Mouse (Mus musculus): ENCODE results near the gene Slc27a3. TPM values are rescaled to one million over a fixed set of nuclear protein-coding genes. Genes with fewer than 3 reads are reported as not detected.
"Not testable (repeated sequence)": the region's sequence is repeated elsewhere in the genome, so short reads cannot be mapped to it uniquely, and the experiment has no call there.

Slc27a3 gene
- polyA plus RNA-seq, 1 experiment from 2014 or later = 7.2 TPM

DNA sequence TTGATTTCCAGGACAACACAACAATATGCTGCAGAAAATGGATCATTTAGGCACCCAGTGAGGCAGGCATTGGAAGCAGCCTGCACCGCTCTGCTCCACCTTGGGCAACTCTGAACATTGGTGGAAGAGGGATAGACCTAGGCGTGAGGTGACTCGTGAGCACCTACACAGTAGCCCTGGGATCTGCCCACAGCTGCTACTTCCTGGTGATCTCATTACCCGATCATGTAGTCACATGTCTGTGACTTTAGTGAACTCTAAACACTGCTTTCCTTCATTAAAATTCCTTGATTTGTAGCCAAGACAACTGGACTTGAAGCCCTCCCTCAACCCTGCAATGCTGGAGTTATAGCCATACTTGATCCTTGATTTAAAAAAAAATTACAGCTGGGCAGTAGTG, 15.4 kb downstream of the Slc27a3 start:
- Histone ChIP-seq H3K4me2 (no peak overlapping the region), H3K36me3 (no peaks in the 10 kb centered on the region), H3K27ac (replicated peaks) (no peak overlapping the region), H3K9me3 (no peaks in the 10 kb centered on the region), H3K4me1 (peaks cover 8% of the 10 kb centered on the region; the same call in 1 of the 2 replicates), H3K9ac (no peak overlapping the region), H3K4me3 (no peak overlapping the region), H3K27me3 (replicated peaks) (no peaks in the 10 kb centered on the region; the same call in 1 of the 2 replicates)
- WGBS = 67% methylated on average over 4 of the region's 4 CpGs
- no peak for ATAC-seq (ENCODE audit: extremely low read depth, insufficient number of reproducible peaks, low FRiP score, low TSS enrichment)

DNA sequence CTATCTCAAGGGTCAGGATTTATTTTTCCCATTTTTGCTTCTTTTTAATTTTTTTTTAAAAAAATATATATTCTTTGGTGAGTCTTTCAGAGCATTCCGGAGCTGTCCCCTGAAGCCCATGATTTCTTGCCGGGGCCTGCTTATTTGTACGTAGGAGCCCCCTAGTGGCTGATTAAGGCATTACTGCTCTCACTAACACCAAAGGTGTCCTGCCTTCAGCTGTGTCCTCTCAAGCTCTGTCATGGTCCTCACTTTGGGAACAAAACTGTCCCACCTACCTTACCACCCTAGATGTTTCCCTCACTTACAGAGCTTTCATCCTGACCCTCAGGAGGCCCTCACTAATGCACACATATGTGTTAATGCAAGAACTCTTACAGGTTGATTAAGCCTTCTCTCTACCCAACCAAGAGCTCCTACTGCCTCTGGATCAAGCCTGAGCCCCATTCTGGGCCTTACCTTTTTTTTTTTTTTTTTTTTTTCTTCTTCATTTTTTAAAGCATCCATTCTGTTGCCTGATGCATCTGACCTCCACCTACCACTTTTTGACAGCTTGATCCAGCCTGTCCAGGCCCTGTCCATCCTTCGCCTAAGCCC, 16.2 kb downstream of the Slc27a3 start:
- 24% methylated on average over 4 of the region's 4 CpGs for WGBS
- no peak for ATAC-seq (ENCODE audit: extremely low read depth, insufficient number of reproducible peaks, low FRiP score, low TSS enrichment)
- Histone ChIP-seq H3K9ac (no peak overlapping the region; the same call in 1 of the 2 replicates), H3K4me2 (no peak overlapping the region), H3K27me3 (replicated peaks) (no peaks in the 10 kb centered on the region; the same call in 1 of the 2 replicates), H3K9me3 (no peaks in the 10 kb centered on the region), H3K27ac (replicated peaks) (no peak overlapping the region), H3K4me1 (peaks cover 8% of the 10 kb centered on the region; the same call in 1 of the 2 replicates), H3K36me3 (no peaks in the 10 kb centered on the region), H3K4me3 (no peak overlapping the region)

DNA sequence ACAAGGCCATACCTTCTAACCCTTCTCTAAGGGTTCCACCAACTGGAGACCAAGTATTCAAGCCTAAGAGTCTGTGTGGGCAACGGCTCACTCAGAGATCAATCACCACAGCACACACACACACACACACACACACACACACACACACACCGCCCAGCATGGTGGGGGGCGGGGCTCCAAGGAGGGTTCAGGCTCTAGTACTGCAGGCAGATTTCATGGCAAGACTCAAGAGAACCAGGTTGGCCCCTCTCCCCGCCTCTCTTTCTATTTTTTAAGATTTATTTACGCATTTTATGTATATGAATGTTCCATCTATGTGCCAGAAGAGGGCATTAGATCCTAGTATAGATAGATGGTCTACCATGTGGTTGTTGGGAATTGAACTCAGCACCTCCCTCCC, 16.9 kb downstream of the Slc27a3 start:
- no peaks in the 10 kb centered on the region; the same call in 1 of the 2 replicates for H3K27me3 ChIP-seq (replicated peaks)
- no peak overlapping the region for H3K27ac ChIP-seq (replicated peaks)
- no peaks in the 10 kb centered on the region for H3K36me3 ChIP-seq
- no peak for ATAC-seq (ENCODE audit: extremely low read depth, insufficient number of reproducible peaks, low FRiP score, low TSS enrichment)
- H3K4me2 ChIP-seq = no peak overlapping the region
- 55% methylated on average over 5 of the region's 5 CpGs for WGBS
- peaks cover 8% of the 10 kb centered on the region; the same call in 1 of the 2 replicates for H3K4me1 ChIP-seq
- H3K9me3 ChIP-seq = no peaks in the 10 kb centered on the region
- H3K4me3 ChIP-seq = no peak overlapping the region
- peak overlapping the region; percentile 24; the same call in 1 of the 2 replicates for H3K9ac ChIP-seq

DNA sequence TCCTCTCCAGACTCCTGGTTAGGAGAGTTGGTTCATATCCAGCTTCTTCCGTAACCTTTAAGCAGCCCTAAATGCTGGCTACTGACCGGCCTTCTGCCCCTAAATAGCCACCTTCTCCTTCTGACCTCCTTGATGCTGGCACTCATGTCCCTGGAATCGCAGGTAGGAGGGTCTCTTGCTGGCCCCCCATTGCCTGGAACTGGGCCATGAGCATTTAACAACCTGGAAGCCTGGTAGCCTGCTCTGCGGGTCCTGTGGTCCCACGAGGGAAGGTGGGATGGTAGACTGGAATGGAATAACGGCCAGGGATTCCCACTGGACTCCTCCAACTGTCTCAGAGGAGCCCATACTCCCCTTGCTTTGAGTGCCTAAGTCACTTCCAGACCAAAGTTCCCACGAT, 17.9 kb downstream of the Slc27a3 start:
- 62% methylated on average over 7 of the region's 7 CpGs for WGBS

DNA sequence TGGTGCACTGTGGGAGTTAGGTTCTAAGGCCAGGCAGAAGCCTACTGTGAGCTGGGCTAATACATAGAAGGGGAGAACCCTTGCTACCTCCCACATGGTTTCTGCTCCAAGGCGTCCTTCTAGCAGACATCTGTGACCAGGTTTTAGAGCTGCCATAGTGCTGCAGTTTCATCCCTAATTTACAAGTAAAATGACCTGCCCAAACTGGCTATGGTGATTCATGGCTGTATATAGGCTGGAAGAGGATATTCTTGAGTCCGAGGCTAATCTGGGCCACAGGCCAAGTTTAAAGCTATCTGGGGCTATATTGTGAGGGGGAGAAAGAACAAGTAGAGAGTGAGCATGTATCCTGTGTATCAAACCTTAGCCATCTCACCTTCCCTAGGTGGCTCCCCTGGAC, 20.7 kb downstream of the Slc27a3 start:
- H3K4me2 ChIP-seq = no peak overlapping the region
- H3K4me1 ChIP-seq = no peaks in the 10 kb centered on the region
- no peaks in the 10 kb centered on the region for H3K36me3 ChIP-seq
- H3K27me3 ChIP-seq (replicated peaks) = no peaks in the 10 kb centered on the region; the same call in 1 of the 2 replicates
- WGBS = 38% methylated on average over 2 of the region's 2 CpGs
- no peak overlapping the region for H3K27ac ChIP-seq (replicated peaks)
- ATAC-seq (ENCODE audit: extremely low read depth, insufficient number of reproducible peaks, low FRiP score, low TSS enrichment) = no peak
- H3K9me3 ChIP-seq = no peaks in the 10 kb centered on the region
- no peak overlapping the region for H3K4me3 ChIP-seq
- no peak overlapping the region for H3K9ac ChIP-seq

More for the DNA sequence above, 17.9 kb downstream of the Slc27a3 start:
- Histone ChIP-seq H3K9me3 (no peaks in the 10 kb centered on the region), H3K27ac (replicated peaks) (no peak overlapping the region), H3K27me3 (replicated peaks) (no peaks in the 10 kb centered on the region; the same call in 1 of the 2 replicates), H3K36me3 (no peaks in the 10 kb centered on the region), H3K4me1 (peaks cover 8% of the 10 kb centered on the region; the same call in 1 of the 2 replicates), H3K9ac (no peak overlapping the region), H3K4me2 (no peak overlapping the region), H3K4me3 (no peak overlapping the region)
- ATAC-seq (ENCODE audit: extremely low read depth, insufficient number of reproducible peaks, low FRiP score, low TSS enrichment) = no peak

DNA sequence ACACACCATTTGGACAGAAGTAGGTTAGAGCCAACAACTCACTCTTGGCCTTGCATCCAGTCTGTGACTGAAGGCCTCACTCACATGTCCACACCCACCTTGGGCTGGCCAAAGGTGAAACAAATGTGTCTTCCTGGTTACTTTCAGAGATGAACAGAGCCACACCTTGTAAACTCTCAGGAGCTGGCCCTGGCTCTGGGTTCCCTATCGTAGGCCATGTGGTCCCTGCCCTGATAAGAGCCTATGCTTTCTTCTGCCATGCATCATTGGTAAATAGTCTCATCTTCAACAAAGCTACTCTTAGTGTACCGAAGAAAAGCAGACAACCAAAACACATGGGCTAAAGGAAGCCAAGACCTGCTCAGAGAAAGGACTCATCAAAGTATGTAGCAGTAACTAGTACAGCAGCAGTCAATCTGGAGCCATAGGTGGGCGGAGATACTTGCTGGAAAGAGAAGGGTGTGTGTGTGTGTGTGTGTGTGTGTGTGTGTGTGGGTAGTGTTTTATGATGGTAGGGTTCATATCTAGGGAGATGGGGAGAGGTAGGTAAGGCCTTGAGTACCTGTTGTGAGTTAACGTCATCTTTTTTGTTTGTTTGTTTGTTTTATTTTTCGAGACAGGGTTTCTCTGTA, 22.6 kb downstream of the Slc27a3 start:
- no peaks in the 10 kb centered on the region; the same call in 1 of the 2 replicates for H3K27me3 ChIP-seq (replicated peaks)
- no peak overlapping the region for H3K4me3 ChIP-seq
- 82% methylated on average over 5 of the region's 5 CpGs for WGBS
- no peak overlapping the region for H3K27ac ChIP-seq (replicated peaks)
- peaks cover 10% of the 10 kb centered on the region for H3K36me3 ChIP-seq
- H3K9me3 ChIP-seq = no peaks in the 10 kb centered on the region
- no peak overlapping the region for H3K9ac ChIP-seq
- ATAC-seq (ENCODE audit: extremely low read depth, insufficient number of reproducible peaks, low FRiP score, low TSS enrichment) = no peak
- no peaks in the 10 kb centered on the region for H3K4me1 ChIP-seq
- no peak overlapping the region for H3K4me2 ChIP-seq

DNA sequence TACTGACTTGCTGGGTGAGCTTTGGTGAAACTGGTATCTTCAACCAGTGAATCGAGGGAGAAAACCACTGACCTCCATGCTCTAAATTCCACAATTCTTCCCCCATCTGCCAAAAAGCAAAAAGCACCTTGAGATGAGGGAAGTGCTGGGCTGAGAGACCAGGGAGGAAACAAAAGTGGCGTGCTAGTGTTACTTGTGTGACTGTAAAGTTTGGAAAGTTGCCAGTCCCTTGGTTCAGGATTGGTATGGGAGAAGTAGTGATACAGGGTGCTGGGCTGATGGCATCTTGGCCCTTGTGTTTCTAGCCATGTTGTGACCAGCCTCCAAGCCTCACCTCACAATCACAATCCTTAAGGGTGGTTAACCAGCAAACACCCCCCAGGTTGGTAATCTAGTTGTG, 27.4 kb downstream of the Slc27a3 start:
- Histone ChIP-seq H3K4me3 (no peak overlapping the region), H3K4me2 (no peak overlapping the region), H3K27ac (replicated peaks) (no peak overlapping the region), H3K9me3 (no peaks in the 10 kb centered on the region), H3K4me1 (no peaks in the 10 kb centered on the region), H3K9ac (no peak overlapping the region), H3K27me3 (replicated peaks) (no peaks in the 10 kb centered on the region), H3K36me3 (peaks cover 54% of the 10 kb centered on the region)
- no peak for ATAC-seq (ENCODE audit: extremely low read depth, insufficient number of reproducible peaks, low FRiP score, low TSS enrichment)
- 72% methylated on average over 2 of the region's 2 CpGs for WGBS

DNA sequence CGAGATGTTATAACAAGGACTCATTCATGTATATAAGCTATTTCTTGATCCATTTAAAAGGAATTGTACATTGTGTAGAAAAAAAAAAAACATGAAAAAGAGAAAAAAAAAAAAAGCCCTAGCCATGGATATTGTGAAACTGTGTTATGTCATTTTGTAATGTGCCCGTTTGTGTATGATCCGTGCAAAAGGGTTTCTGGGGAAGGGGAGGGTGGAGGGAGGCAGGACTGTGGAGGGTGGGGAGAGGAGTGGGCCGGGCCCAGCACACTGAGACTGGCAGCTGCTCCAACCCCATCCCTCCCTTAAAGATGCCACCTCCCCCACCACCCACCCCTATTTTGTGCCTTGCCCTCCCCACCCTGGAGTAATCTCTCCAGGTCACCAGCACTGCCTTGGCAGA, 28.3 kb downstream of the Slc27a3 start:
- Histone ChIP-seq H3K36me3 (peaks cover 62% of the 10 kb centered on the region), H3K27me3 (replicated peaks) (no peaks in the 10 kb centered on the region), H3K4me2 (no peak overlapping the region), H3K27ac (replicated peaks) (no peak overlapping the region), H3K4me1 (no peaks in the 10 kb centered on the region), H3K9me3 (no peaks in the 10 kb centered on the region), H3K9ac (no peak overlapping the region), H3K4me3 (no peak overlapping the region)
- no peak for ATAC-seq (ENCODE audit: extremely low read depth, insufficient number of reproducible peaks, low FRiP score, low TSS enrichment)
- WGBS = 77% methylated on average over 4 of the region's 4 CpGs

DNA sequence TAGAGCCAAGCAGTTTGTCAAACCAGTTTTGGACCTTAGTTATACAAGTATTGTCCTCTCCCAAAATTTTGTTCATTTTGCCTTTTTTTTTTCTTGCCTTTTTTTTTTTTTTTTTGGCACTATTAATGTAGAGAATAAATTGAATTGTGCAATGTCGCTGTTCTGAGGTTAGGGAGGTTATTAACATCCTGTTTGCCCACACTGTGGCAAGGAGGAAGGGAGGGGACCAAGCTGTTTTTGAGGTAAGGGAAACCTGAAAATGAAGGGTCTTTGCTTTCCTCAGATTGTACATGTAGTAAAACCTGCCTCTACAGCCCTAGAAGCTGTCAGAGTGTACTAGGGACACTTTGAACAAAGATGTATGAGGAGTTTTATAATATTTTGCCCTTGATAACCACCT, 30.5 kb downstream of the Slc27a3 start:
- Histone ChIP-seq H3K27me3 (replicated peaks) (no peaks in the 10 kb centered on the region), H3K4me2 (no peak overlapping the region), H3K4me1 (no peaks in the 10 kb centered on the region), H3K4me3 (no peak overlapping the region), H3K27ac (replicated peaks) (no peak overlapping the region), H3K9me3 (no peaks in the 10 kb centered on the region), H3K36me3 (peaks cover 85% of the 10 kb centered on the region), H3K9ac (no peak overlapping the region)
- 86% methylated on average over 1 of the region's 1 CpGs for WGBS
- no peak for ATAC-seq (ENCODE audit: extremely low read depth, insufficient number of reproducible peaks, low FRiP score, low TSS enrichment)

DNA sequence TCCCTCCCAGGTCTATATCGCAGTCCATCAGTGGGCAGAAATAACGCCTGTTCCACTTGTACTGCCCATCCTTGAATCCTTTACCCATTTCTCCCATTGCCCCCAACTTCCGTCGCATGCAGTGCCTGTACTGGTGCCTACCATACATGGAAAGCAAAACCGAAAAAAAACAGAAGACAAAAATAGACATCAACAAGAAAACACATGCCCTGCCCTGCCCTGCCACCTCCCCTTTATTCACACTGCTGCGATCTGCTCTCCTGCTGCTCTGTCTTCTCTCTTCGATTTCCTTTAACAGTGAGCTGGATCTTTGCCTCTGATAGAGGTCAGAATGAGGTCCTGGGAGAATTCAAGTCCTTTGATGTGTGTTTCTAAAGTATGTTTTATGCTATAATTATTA, 31.8 kb downstream of the Slc27a3 start:
- WGBS = 79% methylated on average over 7 of the region's 7 CpGs
- Histone ChIP-seq H3K4me1 (no peaks in the 10 kb centered on the region), H3K27ac (replicated peaks) (no peak overlapping the region), H3K36me3 (peaks cover 93% of the 10 kb centered on the region), H3K4me3 (no peak overlapping the region), H3K9ac (no peak overlapping the region), H3K27me3 (replicated peaks) (no peaks in the 10 kb centered on the region), H3K4me2 (no peak overlapping the region), H3K9me3 (no peaks in the 10 kb centered on the region)
- ATAC-seq (ENCODE audit: extremely low read depth, insufficient number of reproducible peaks, low FRiP score, low TSS enrichment) = no peak

DNA sequence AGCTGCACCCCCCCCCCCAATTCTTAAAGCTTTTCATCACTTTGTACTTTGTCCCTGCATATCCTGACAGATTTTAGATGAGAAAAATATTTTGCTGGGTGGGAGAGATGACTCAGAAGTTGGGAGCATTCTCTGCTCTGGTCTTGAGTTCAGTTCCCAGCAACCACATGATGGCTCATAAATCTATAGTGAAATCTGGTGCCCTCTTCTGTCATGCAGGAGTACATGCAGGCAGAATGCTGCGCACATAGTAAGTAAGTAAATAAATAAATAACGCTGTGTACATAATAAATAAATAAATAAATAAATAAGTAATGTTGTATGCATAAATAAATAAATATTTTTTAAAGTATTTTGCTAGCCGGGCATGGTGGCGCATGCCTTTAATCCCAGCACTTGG, 41.9 kb downstream of the Slc27a3 start:
- Histone ChIP-seq H3K27me3 (replicated peaks) (no peaks in the 10 kb centered on the region), H3K9me3 (no peaks in the 10 kb centered on the region), H3K27ac (replicated peaks) (no peak overlapping the region), H3K4me1 (no peaks in the 10 kb centered on the region), H3K4me3 (no peak overlapping the region), H3K36me3 (peaks cover 76% of the 10 kb centered on the region), H3K9ac (no peak overlapping the region), H3K4me2 (no peak overlapping the region)
- WGBS = 96% methylated on average over 4 of the region's 4 CpGs
- ATAC-seq (ENCODE audit: extremely low read depth, insufficient number of reproducible peaks, low FRiP score, low TSS enrichment) = no peak

DNA sequence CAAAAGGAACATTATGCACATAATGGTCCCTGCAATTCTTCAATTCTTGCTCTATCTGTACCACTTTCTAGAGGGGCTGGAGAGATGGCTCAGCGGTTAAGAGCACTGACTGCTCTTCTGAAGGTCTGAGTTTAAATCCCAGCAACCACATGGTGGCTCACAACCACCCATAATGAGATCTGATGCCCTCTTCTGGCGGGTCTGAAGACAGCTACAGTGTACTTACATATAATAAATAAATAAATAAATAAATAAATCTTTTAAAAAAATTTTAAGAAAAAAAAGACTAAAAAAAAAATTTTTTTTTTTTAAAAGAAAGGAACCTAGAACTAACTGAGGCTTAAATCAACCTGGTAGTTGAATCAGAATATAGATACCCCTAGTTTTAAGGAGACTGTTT, 46.9 kb downstream of the Slc27a3 start:
- not testable (repeated sequence) for H3K9me3 ChIP-seq; H3K4me2 ChIP-seq; H3K4me3 ChIP-seq; ATAC-seq (ENCODE audit: extremely low read depth, insufficient number of reproducible peaks, low FRiP score, low TSS enrichment); H3K4me1 ChIP-seq; H3K27me3 ChIP-seq (replicated peaks); H3K9ac ChIP-seq; H3K27ac ChIP-seq (replicated peaks)
- WGBS = 71% methylated on average over 2 of the region's 2 CpGs
- H3K36me3 ChIP-seq = peaks cover 52% of the 10 kb centered on the region

Data from heart, embryonic 13.5 days (tissue).